ENCODE assay signal across 8 mouse cellular contexts in genomic region chr16:34095548-34096141, GRCm38 (mm10).
DNase-seq lines count a peak whose midpoint lies in the region; ATAC-seq and TF ChIP-seq lines count a peak whose summit lies in the region.

No protein-coding gene starts in this region.

- H3K4me3 ChIP-seq in cortical plate, adult 2 months (ENCODE audit: insufficient read depth, low read length): peak overlapping the region; percentile 30
- H3K4me3 ChIP-seq in intestine, embryonic 14.5 days (ENCODE audit: low read depth, low read length): peak overlapping the region; percentile 45
- peak overlapping the region; percentile 62 for H3K4me3 ChIP-seq in liver, embryonic 15.5 days (replicated peaks)
- H3K4me3 ChIP-seq in stomach, embryonic 16.5 days (replicated peaks; ENCODE audit: low read length): peak overlapping the region; percentile 59

- no peaks in the 10 kb centered on the region for H3K4me1 ChIP-seq in cortical plate, adult 2 months (ENCODE audit: control insufficient read depth, insufficient read depth, low read length)
- H3K4me1 ChIP-seq in intestine, embryonic 14.5 days (replicated peaks; ENCODE audit: control insufficient read depth, insufficient read depth, low read length): peaks cover 13% of the 10 kb centered on the region
- H3K4me1 ChIP-seq in liver, embryonic 15.5 days (replicated peaks): peaks cover 21% of the 10 kb centered on the region; the same call in 1 of the 2 replicates
- peaks cover 11% of the 10 kb centered on the region for H3K4me1 ChIP-seq in stomach, embryonic 16.5 days (ENCODE audit: control insufficient read depth, insufficient read depth, low read length)

- no peak for TF ChIP-seq CTCF in cortical plate, adult 2 months (IDR thresholded peaks at IDR 0.05; ENCODE audit: extremely low read depth, insufficient read depth, low read length)

- no peaks in the 10 kb centered on the region for H3K9me3 ChIP-seq in intestine, embryonic 14.5 days (ENCODE audit: control insufficient read depth, low read length)
- H3K9me3 ChIP-seq in liver, embryonic 15.5 days (replicated peaks): no peaks in the 10 kb centered on the region
- no peaks in the 10 kb centered on the region for H3K9me3 ChIP-seq in stomach, embryonic 16.5 days (replicated peaks; ENCODE audit: control insufficient read depth, low read length)

- no peak overlapping the region for H3K27ac ChIP-seq in cortical plate, adult 2 months (ENCODE audit: insufficient read depth, low read length)
- peak overlapping the region; percentile 29; the same call in 1 of the 2 replicates for H3K27ac ChIP-seq in intestine, embryonic 14.5 days (ENCODE audit: low read depth)
- peak overlapping the region; percentile 59; the same call in 1 of the 2 replicates for H3K27ac ChIP-seq in liver, embryonic 15.5 days (replicated peaks)
- peak overlapping the region; percentile 54 for H3K27ac ChIP-seq in stomach, embryonic 16.5 days (ENCODE audit: low read length)

- no peaks in the 10 kb centered on the region for H3K36me3 ChIP-seq in intestine, embryonic 14.5 days (ENCODE audit: control insufficient read depth, insufficient read depth, low read length)
- no peaks in the 10 kb centered on the region for H3K36me3 ChIP-seq in liver, embryonic 15.5 days (replicated peaks)
- H3K36me3 ChIP-seq in stomach, embryonic 16.5 days (ENCODE audit: control insufficient read depth, insufficient read depth, low read length): no peaks in the 10 kb centered on the region

- ATAC-seq in intestine, embryonic 14.5 days (replicated peaks; ENCODE audit: low FRiP score, low TSS enrichment, low read depth): peak; percentile 78
- peak; percentile 82 for ATAC-seq in liver, embryonic 15.5 days (ENCODE audit: insufficient read depth)
- peak; percentile 86 for ATAC-seq in stomach, embryonic 16.5 days (ENCODE audit: insufficient read depth, low FRiP score)

- peak; percentile 29; the same call in 1 of the 2 replicates for TF ChIP-seq POLR2A in cortical plate, adult 2 months (IDR thresholded peaks at IDR 0.05; ENCODE audit: extremely low read depth, insufficient read depth, low read length)

- no peaks in the 10 kb centered on the region for H3K27me3 ChIP-seq in intestine, embryonic 14.5 days (replicated peaks; ENCODE audit: control insufficient read depth, insufficient read depth, low read length)
- H3K27me3 ChIP-seq in liver, embryonic 15.5 days: peaks cover 53% of the 10 kb centered on the region
- H3K27me3 ChIP-seq in stomach, embryonic 16.5 days (ENCODE audit: control insufficient read depth, insufficient read depth, low read length): no peaks in the 10 kb centered on the region

- peak overlapping the region; percentile 58 for H3K9ac ChIP-seq in intestine, embryonic 14.5 days (ENCODE audit: low read length)
- H3K9ac ChIP-seq in liver, embryonic 15.5 days: peak overlapping the region; percentile 54
- H3K9ac ChIP-seq in stomach, embryonic 16.5 days (ENCODE audit: low read length): peak overlapping the region; percentile 69

- peak overlapping the region; percentile 68 for H3K4me2 ChIP-seq in intestine, embryonic 14.5 days (ENCODE audit: low read length)
- peak overlapping the region; percentile 76 for H3K4me2 ChIP-seq in liver, embryonic 15.5 days
- H3K4me2 ChIP-seq in stomach, embryonic 16.5 days (ENCODE audit: low read depth, low read length): peak overlapping the region; percentile 77

- 2% methylated on average over 34 of the region's 34 CpGs for WGBS in intestine, embryonic 14.5 days
- WGBS in liver, embryonic 15.5 days (ENCODE audit: insufficient replicate concordance): under 1% methylated on average over 34 of the region's 34 CpGs
- WGBS in stomach, embryonic 16.5 days: 2% methylated on average over 32 of the region's 34 CpGs

- peak; percentile 85 for DNase-seq in R1 (ENCODE audit: low read depth, low spot score)
- DNase-seq in gastrocnemius, postnatal 4 days (ENCODE audit: low spot score in 2 of 2): peak; percentile 42 to 69
- peak; percentile 85 for DNase-seq in intestine, embryonic 14.5 days (ENCODE audit: low spot score)
- DNase-seq in natural killer cell, adult 2 months (ENCODE audit: low spot score in 2 of 2): peak; percentile 11 to 20
- DNase-seq in frontal cortex, postnatal 25 days (ENCODE audit: low spot score in 2 of 2): no peak

Comparison
In these comparisons a context has a peak if more than half of its experiments do, and no peak if none do; other contexts are left out.
1. DNase-seq: peak in R1 (single experiment), gastrocnemius, postnatal 4 days (2 of 2), intestine, embryonic 14.5 days (single experiment) and natural killer cell, adult 2 months (2 of 2); none in frontal cortex, postnatal 25 days (0 of 2).
2. Peak in every context shown above with its lines, with median percentiles within 50 percentile points of each other: H3K4me3 ChIP-seq, ATAC-seq, H3K4me2 ChIP-seq and H3K9ac ChIP-seq.